Mouse (Mus musculus): ENCODE results near the gene Ldlrad3. TPM values are rescaled to one million over a fixed set of nuclear protein-coding genes. Genes with fewer than 3 reads are reported as not detected.

Ldlrad3 gene
- polyA plus RNA-seq, 1 experiment from 2014 or later = 48.7 TPM

GRCm38 (mm10) chr2:102030152-102030551, 156.0 kb downstream of the Ldlrad3 start:
- Histone ChIP-seq H3K4me3 (ENCODE audit: low read depth, low read length) (no peak overlapping the region), H3K9ac (ENCODE audit: low read depth, low read length) (no peak overlapping the region), H3K9me3 (ENCODE audit: control insufficient read depth, low read length) (no peaks in the 10 kb centered on the region), H3K27me3 (ENCODE audit: control insufficient read depth, insufficient read depth, low read length) (no peaks in the 10 kb centered on the region), H3K4me1 (replicated peaks; ENCODE audit: control insufficient read depth, insufficient read depth, low read length) (no peaks in the 10 kb centered on the region), H3K36me3 (ENCODE audit: control insufficient read depth, insufficient read depth, low read length) (no peaks in the 10 kb centered on the region), H3K4me2 (replicated peaks; ENCODE audit: low read depth, low read length) (no peak overlapping the region), H3K27ac (ENCODE audit: low read depth, low read length) (no peak overlapping the region)
- no peak for DNase-seq (ENCODE audit: low spot score)
- ATAC-seq (ENCODE audit: low FRiP score) = no peak
- WGBS = 90% methylated on average over 6 of the region's 6 CpGs

DNA sequence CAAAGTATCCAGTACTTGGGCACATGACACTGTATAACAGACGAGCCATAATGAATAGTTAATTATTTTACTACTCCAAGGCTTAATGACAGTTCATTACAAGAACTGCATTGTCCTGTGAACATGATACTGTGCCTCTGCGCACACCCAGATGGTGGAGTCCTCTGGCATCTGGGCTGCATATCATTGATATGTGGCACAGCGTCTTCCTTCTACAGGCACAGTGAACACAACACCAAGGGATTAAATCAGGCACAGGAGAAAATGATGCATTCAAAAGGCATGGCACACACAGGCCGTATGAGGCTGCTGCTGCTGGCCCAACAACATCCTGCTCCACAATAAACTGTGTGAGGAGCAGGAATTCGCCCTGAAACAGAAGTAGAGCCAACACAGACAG, 156.5 kb downstream of the Ldlrad3 start:
- no peaks in the 10 kb centered on the region for H3K36me3 ChIP-seq (ENCODE audit: control insufficient read depth, insufficient read depth, low read length)
- H3K27me3 ChIP-seq (ENCODE audit: control insufficient read depth, insufficient read depth, low read length) = no peaks in the 10 kb centered on the region
- no peak overlapping the region for H3K4me3 ChIP-seq (ENCODE audit: low read depth, low read length)
- no peak overlapping the region for H3K4me2 ChIP-seq (replicated peaks; ENCODE audit: low read depth, low read length)
- no peak overlapping the region for H3K9ac ChIP-seq (ENCODE audit: low read depth, low read length)
- no peaks in the 10 kb centered on the region for H3K9me3 ChIP-seq (ENCODE audit: control insufficient read depth, low read length)
- no peak overlapping the region for H3K27ac ChIP-seq (ENCODE audit: low read depth, low read length)
- no peaks in the 10 kb centered on the region for H3K4me1 ChIP-seq (replicated peaks; ENCODE audit: control insufficient read depth, insufficient read depth, low read length)
- no peak for DNase-seq (ENCODE audit: low spot score)
- no peak for ATAC-seq (ENCODE audit: low FRiP score)
- 81% methylated on average over 5 of the region's 5 CpGs for WGBS

DNA sequence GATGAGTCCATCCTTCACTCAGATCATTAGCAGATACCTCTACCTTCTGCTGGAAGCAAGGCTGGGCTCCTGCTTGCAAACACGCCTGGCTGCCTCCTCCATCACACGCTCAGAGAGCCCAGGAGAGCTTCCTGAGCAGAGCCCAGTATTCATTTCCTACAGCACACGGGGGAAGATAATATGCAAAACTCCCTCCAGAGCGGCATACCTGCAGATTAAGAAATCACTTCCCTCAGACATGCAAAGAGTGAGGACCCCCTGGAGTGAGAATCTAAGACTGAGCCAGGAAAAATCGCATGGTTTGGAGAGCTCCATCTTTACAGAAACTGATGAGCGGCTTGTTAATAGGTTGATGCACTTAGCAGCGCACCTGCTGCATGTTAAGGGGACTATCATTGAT, 158.9 kb downstream of the Ldlrad3 start:
- DNase-seq (ENCODE audit: low spot score) = no peak
- H3K4me3 ChIP-seq (ENCODE audit: low read depth, low read length) = no peak overlapping the region
- no peaks in the 10 kb centered on the region for H3K4me1 ChIP-seq (replicated peaks; ENCODE audit: control insufficient read depth, insufficient read depth, low read length)
- H3K9me3 ChIP-seq (ENCODE audit: control insufficient read depth, low read length) = no peaks in the 10 kb centered on the region
- H3K27me3 ChIP-seq (ENCODE audit: control insufficient read depth, insufficient read depth, low read length) = no peaks in the 10 kb centered on the region
- 85% methylated on average over 7 of the region's 7 CpGs for WGBS
- H3K27ac ChIP-seq (ENCODE audit: low read depth, low read length) = no peak overlapping the region
- no peak for ATAC-seq (ENCODE audit: low FRiP score)
- no peaks in the 10 kb centered on the region for H3K36me3 ChIP-seq (ENCODE audit: control insufficient read depth, insufficient read depth, low read length)
- no peak overlapping the region for H3K4me2 ChIP-seq (replicated peaks; ENCODE audit: low read depth, low read length)
- no peak overlapping the region for H3K9ac ChIP-seq (ENCODE audit: low read depth, low read length)

- DNase-seq (ENCODE audit: low spot score) (no peak), ATAC-seq (ENCODE audit: low FRiP score) (no peak)
- Histone ChIP-seq H3K9ac (ENCODE audit: low read depth, low read length) (no peak overlapping the region), H3K4me3 (ENCODE audit: low read depth, low read length) (no peak overlapping the region), H3K9me3 (ENCODE audit: control insufficient read depth, low read length) (no peaks in the 10 kb centered on the region), H3K4me2 (replicated peaks; ENCODE audit: low read depth, low read length) (no peak overlapping the region), H3K27ac (ENCODE audit: low read depth, low read length) (no peak overlapping the region), H3K27me3 (ENCODE audit: control insufficient read depth, insufficient read depth, low read length) (no peaks in the 10 kb centered on the region), H3K36me3 (ENCODE audit: control insufficient read depth, insufficient read depth, low read length) (no peaks in the 10 kb centered on the region), H3K4me1 (replicated peaks; ENCODE audit: control insufficient read depth, insufficient read depth, low read length) (no peaks in the 10 kb centered on the region)
- WGBS = 88% methylated on average over 9 of the region's 9 CpGs
Measured at GRCm38 (mm10) chr2:102026156-102026555, 160.0 kb downstream of the Ldlrad3 start.

- Histone ChIP-seq H3K4me3 (ENCODE audit: low read depth, low read length) (no peak overlapping the region), H3K4me2 (replicated peaks; ENCODE audit: low read depth, low read length) (no peak overlapping the region), H3K9me3 (ENCODE audit: control insufficient read depth, low read length) (no peaks in the 10 kb centered on the region), H3K36me3 (ENCODE audit: control insufficient read depth, insufficient read depth, low read length) (no peaks in the 10 kb centered on the region), H3K27me3 (ENCODE audit: control insufficient read depth, insufficient read depth, low read length) (no peaks in the 10 kb centered on the region), H3K27ac (ENCODE audit: low read depth, low read length) (no peak overlapping the region), H3K9ac (ENCODE audit: low read depth, low read length) (no peak overlapping the region), H3K4me1 (replicated peaks; ENCODE audit: control insufficient read depth, insufficient read depth, low read length) (no peaks in the 10 kb centered on the region)
- 91% methylated on average over 8 of the region's 8 CpGs for WGBS
- no peak for DNase-seq (ENCODE audit: low spot score)
- ATAC-seq (ENCODE audit: low FRiP score) = no peak
Measured at GRCm38 (mm10) chr2:102024483-102024882, 161.7 kb downstream of the Ldlrad3 start.

DNA sequence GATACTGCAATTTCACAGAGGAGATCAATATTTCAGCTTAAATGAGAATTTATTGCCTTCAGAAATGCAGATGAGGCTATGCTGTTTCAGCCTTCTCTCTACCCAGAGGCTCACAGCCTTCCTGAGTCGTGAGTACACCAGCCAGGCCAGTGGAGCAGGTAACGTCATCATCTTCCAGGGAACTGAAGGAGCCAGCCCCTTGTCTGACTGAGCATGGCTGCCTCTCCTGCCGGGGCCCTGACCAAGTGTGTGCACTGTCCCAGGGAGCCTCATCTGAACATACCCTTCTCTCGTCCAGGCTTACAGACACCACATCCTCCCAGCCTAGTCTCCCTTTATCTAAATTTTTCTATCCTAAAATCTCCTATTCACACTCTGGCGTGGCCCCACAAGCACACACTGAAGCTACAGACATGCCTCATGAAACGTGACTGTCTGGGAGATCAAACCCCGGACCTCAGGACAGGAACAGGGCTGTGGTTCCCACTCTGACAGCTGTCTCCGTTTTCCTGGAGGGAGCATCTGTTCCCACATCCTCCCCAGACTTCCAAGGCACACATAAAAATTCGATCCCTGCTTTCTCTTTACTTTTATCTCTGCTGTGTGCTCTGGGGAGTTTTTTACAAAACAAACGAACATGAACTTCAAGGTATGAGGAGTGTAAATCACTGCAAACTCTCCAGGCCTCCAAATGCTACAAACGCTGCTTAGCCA, 164.7 kb downstream of the Ldlrad3 start:
- DNase-seq (ENCODE audit: low spot score) (no peak), ATAC-seq (ENCODE audit: low FRiP score) (no peak)
- Histone ChIP-seq H3K4me1 (replicated peaks; ENCODE audit: control insufficient read depth, insufficient read depth, low read length) (no peaks in the 10 kb centered on the region), H3K9me3 (ENCODE audit: control insufficient read depth, low read length) (no peaks in the 10 kb centered on the region), H3K27ac (ENCODE audit: low read depth, low read length) (peak overlapping the region; percentile 39; the same call in 1 of the 2 replicates), H3K4me3 (ENCODE audit: low read depth, low read length) (no peak overlapping the region), H3K36me3 (ENCODE audit: control insufficient read depth, insufficient read depth, low read length) (no peaks in the 10 kb centered on the region), H3K9ac (ENCODE audit: low read depth, low read length) (no peak overlapping the region), H3K27me3 (ENCODE audit: control insufficient read depth, insufficient read depth, low read length) (no peaks in the 10 kb centered on the region), H3K4me2 (replicated peaks; ENCODE audit: low read depth, low read length) (no peak overlapping the region)
- 59% methylated on average over 11 of the region's 11 CpGs for WGBS

DNA sequence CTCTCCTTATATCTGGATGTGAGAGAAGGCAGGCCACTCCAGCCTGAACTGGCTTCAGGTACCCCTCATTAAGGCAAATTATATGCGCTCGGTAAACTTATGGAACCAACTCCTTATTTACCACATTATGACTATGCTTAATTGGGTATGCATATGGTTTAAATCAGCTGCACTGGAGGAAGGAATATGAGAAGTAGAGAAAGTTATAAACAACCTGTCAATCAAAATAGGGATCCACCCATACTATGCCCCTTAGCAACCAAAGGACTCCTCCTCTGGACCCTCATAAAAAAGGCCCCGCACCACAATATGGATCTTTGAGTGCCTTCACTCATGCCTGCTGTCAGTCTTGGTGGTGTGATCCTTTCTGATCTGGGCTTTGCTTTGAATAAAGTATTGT, 165.6 kb downstream of the Ldlrad3 start:
- DNase-seq (ENCODE audit: low spot score) (no peak), ATAC-seq (ENCODE audit: low FRiP score) (no peak)
- Histone ChIP-seq H3K4me2 (replicated peaks; ENCODE audit: low read depth, low read length) (no peak overlapping the region), H3K4me3 (ENCODE audit: low read depth, low read length) (no peak overlapping the region), H3K9ac (ENCODE audit: low read depth, low read length) (no peak overlapping the region), H3K9me3 (ENCODE audit: control insufficient read depth, low read length) (no peaks in the 10 kb centered on the region), H3K27ac (ENCODE audit: low read depth, low read length) (no peak overlapping the region), H3K4me1 (replicated peaks; ENCODE audit: control insufficient read depth, insufficient read depth, low read length) (no peaks in the 10 kb centered on the region), H3K27me3 (ENCODE audit: control insufficient read depth, insufficient read depth, low read length) (no peaks in the 10 kb centered on the region), H3K36me3 (ENCODE audit: control insufficient read depth, insufficient read depth, low read length) (no peaks in the 10 kb centered on the region)
- 92% methylated on average over 3 of the region's 3 CpGs for WGBS

GRCm38 (mm10) chr2:102014538-102015113, 171.6 kb downstream of the Ldlrad3 start:
- Histone ChIP-seq H3K27ac (ENCODE audit: low read depth, low read length) (no peak overlapping the region), H3K27me3 (ENCODE audit: control insufficient read depth, insufficient read depth, low read length) (no peaks in the 10 kb centered on the region), H3K9ac (ENCODE audit: low read depth, low read length) (no peak overlapping the region), H3K36me3 (ENCODE audit: control insufficient read depth, insufficient read depth, low read length) (no peaks in the 10 kb centered on the region), H3K4me1 (replicated peaks; ENCODE audit: control insufficient read depth, insufficient read depth, low read length) (no peaks in the 10 kb centered on the region), H3K4me2 (replicated peaks; ENCODE audit: low read depth, low read length) (no peak overlapping the region), H3K4me3 (ENCODE audit: low read depth, low read length) (no peak overlapping the region), H3K9me3 (ENCODE audit: control insufficient read depth, low read length) (no peaks in the 10 kb centered on the region)
- no peak for DNase-seq (ENCODE audit: low spot score)
- ATAC-seq (ENCODE audit: low FRiP score) = no peak
- WGBS = 92% methylated on average over 6 of the region's 6 CpGs

DNA sequence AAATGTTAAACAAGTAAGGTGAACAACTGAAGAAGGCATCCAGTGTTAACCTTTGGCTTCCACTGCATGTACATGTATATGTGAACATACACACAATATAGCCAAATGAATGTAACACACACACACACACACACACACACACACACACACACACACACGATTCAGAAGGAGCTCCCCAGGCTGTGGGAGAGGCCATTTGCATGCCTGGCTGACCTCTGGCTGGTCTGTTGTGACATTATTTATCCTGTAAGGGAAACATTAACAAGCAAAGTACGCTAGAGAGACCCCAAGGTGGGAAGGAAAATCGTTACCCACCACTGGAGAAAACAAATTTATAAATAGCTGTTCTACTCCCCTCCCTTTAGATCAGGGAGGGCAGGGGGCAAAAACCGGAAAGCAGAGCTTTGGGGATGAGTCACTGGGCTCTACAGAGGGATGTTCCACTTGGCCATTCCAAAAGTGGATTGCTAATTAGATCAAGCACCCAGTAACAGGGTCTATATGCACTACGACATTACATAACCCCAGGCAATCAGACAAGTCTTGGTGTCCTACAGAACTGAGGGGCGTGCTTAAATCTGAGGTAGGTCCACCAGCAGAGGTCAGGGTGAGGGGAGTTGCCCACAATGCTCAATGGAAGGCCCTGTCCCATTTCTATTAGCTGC, 174.7 kb downstream of the Ldlrad3 start:
- 76% methylated on average over 6 of the region's 6 CpGs for WGBS
- Histone ChIP-seq H3K27me3 (ENCODE audit: control insufficient read depth, insufficient read depth, low read length) (no peaks in the 10 kb centered on the region), H3K4me3 (ENCODE audit: low read depth, low read length) (no peak overlapping the region), H3K9ac (ENCODE audit: low read depth, low read length) (no peak overlapping the region), H3K9me3 (ENCODE audit: control insufficient read depth, low read length) (no peaks in the 10 kb centered on the region), H3K27ac (ENCODE audit: low read depth, low read length) (no peak overlapping the region), H3K36me3 (ENCODE audit: control insufficient read depth, insufficient read depth, low read length) (no peaks in the 10 kb centered on the region), H3K4me2 (replicated peaks; ENCODE audit: low read depth, low read length) (no peak overlapping the region), H3K4me1 (replicated peaks; ENCODE audit: control insufficient read depth, insufficient read depth, low read length) (peaks cover 8% of the 10 kb centered on the region; the same call in 1 of the 2 replicates)
- ATAC-seq (ENCODE audit: low FRiP score) = no peak
- DNase-seq (ENCODE audit: low spot score) = no peak

All from hindbrain, embryonic 11.5 days (tissue).